Mouse (Mus musculus): ENCODE data around the gene Nxn.

GRCm38 (mm10) chr11:76341884-76342645, 56.9 kb downstream of the Nxn start:
- TF ChIP-seq CTCF (IDR thresholded peaks at IDR 0.05; ENCODE audit: borderline replicate concordance, control insufficient read depth, extremely low read depth, insufficient read depth, low read length, poor library complexity) (no peak), POLR2A (IDR thresholded peaks at IDR 0.05; ENCODE audit: control insufficient read depth, extremely low read depth, insufficient read depth, low read length, poor library complexity) (no peak)

Measured in thymus, adult 2 months (tissue).